Mouse (Mus musculus) midbrain, embryonic 14.5 days (tissue): ENCODE results near the gene Plekha6. TPM values are rescaled to one million over a fixed set of nuclear protein-coding genes. Genes with fewer than 3 reads are reported as not detected.
A peak's percentile ranks its signal among the peaks of the same experiment; 100 is the strongest.

Experiments
- ATAC-seq: fragments of 200-750 bp; cut with Nextera tagmentation; 2 replicates; pipeline ENCODE4 v1.8.0; 2017; ENCODE audit warnings: moderate number of reproducible peaks, moderate library complexity; ENCODE audit not compliant: low FRiP score, low TSS enrichment
- DNase-seq: peaks from one replicate; pipeline ENCODE4 v3.0.0-alpha.2; 2015
- H3K27ac ChIP-seq: fragments of 300-500 bp; sonication (generic); replicated peaks from 2 replicates; pipeline ENCODE4 v1.5.1; 2014; ENCODE audit warnings: mild to moderate bottlenecking, low read depth, low read length, moderate library complexity
- H3K27me3 ChIP-seq: fragments of 300-500 bp; sonication (generic); 2 replicates; pipeline ENCODE4 v1.6.1; 2014; ENCODE audit warnings: low read length, control low read depth, mixed read lengths; ENCODE audit not compliant: control insufficient read depth, insufficient read depth
- H3K36me3 ChIP-seq: fragments of 300-500 bp; sonication (generic); 2 replicates; pipeline ENCODE4 v1.6.1; 2014; ENCODE audit warnings: low read length, control low read depth; ENCODE audit not compliant: control insufficient read depth, insufficient read depth
- H3K4me1 ChIP-seq: fragments of 300-500 bp; sonication (generic); 2 replicates; pipeline ENCODE4 v1.6.1; 2014; ENCODE audit warnings: mild to moderate bottlenecking, antibody characterized with exemption, low read length, control low read depth; ENCODE audit not compliant: control insufficient read depth, insufficient read depth
- H3K4me2 ChIP-seq: fragments of 300-500 bp; sonication (generic); 2 replicates; pipeline ENCODE4 v1.6.1; 2014; ENCODE audit warnings: mild to moderate bottlenecking, low read length, moderate library complexity
- H3K4me3 ChIP-seq: fragments of 300-500 bp; sonication (generic); replicated peaks from 2 replicates; pipeline ENCODE4 v1.5.1; 2014; ENCODE audit warnings: low read depth, low read length
- H3K9ac ChIP-seq: fragments of 300-500 bp; sonication (generic); replicated peaks from 2 replicates; pipeline ENCODE4 v1.6.1; 2014; ENCODE audit warnings: mild to moderate bottlenecking, low read length, moderate library complexity
- H3K9me3 ChIP-seq: fragments of 300-500 bp; sonication (generic); 2 replicates; pipeline ENCODE4 v1.6.1; 2016; ENCODE audit warnings: low read length, control low read depth, mixed read lengths; ENCODE audit not compliant: control insufficient read depth
- WGBS: fragments of 180-500 bp; shearing (Covaris S2); extraction: QIAGEN DNeasy Blood & Tissue Kit; methylation state at CpG from one replicate; pipeline ENCODE4 v1.1.7; 2014; 5-methylcytosine and 5-hydroxymethylcytosine counted together
- polyA plus RNA-seq: library from polyadenylated mRNA; unstranded; fragments of >200 nt; fragmentation: Nextera tagmentation; extraction: Ambion mirVana; gene quantifications from 2 replicates; pipeline ENCODE4 v1.2.1, GENCODE M21; 2014

Gene Plekha6
- polyA plus RNA-seq, 1 experiment from 2014 or later = 25.4 TPM

DNA sequence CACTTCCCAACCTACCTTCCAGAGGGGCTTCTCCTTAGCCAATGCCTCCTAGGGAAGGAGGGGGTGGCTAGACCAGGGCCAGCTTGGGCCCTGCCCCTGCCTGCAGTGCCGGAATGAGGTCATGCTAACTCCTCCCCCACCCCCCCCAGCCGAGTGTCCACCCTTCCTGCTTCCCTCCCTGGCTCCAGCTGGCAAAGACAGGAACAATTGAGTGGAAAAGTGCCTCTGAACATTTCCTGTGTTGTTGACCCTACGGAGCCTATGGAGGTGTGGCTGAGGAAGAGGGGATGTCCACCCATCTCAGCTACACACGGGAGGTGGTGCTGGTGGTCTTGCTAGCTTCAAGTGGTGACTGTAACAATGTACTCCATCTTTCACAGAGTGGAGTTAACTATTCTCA lies 37.5 kb downstream of the Plekha6 start:
- Histone ChIP-seq H3K27me3 (no peaks in the 10 kb centered on the region), H3K4me1 (peaks cover 39% of the 10 kb centered on the region), H3K27ac (no peak overlapping the region), H3K4me2 (no peak overlapping the region), H3K4me3 (no peak overlapping the region), H3K36me3 (no peaks in the 10 kb centered on the region), H3K9ac (no peak overlapping the region), H3K9me3 (no peaks in the 10 kb centered on the region)
- DNase-seq (no peak), ATAC-seq (no peak)
- WGBS = 57% methylated on average over 4 of the region's 4 CpGs

DNA sequence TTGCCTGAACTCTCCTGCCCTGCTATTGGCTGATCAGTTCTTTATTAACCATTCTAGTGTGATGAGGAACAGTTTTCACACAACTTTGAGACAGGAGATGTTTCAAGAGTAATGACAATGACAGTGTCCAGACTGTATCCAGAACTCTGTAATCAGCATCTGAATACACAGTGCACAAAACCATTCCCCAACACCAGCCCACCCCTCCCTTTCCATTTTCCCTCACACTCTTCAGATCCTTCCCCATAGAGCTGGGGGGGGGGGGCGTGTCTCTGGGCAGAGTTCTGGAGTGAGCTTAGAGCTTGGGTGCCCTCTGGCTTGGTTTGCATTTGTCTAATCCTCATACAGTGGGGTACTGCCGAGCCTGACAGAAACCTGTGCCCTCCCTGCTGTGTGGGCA lies 39.7 kb downstream of the Plekha6 start:
- no peaks in the 10 kb centered on the region for H3K9me3 ChIP-seq
- 33% methylated on average over 2 of the region's 2 CpGs for WGBS
- no peak overlapping the region for H3K4me2 ChIP-seq
- no peak overlapping the region for H3K4me3 ChIP-seq
- H3K4me1 ChIP-seq = peaks cover 36% of the 10 kb centered on the region
- DNase-seq (no peak), ATAC-seq (no peak)
- no peak overlapping the region for H3K9ac ChIP-seq
- H3K36me3 ChIP-seq = no peaks in the 10 kb centered on the region
- no peaks in the 10 kb centered on the region for H3K27me3 ChIP-seq
- peak overlapping the region; percentile 21; the same call in 1 of the 2 replicates for H3K27ac ChIP-seq

DNA sequence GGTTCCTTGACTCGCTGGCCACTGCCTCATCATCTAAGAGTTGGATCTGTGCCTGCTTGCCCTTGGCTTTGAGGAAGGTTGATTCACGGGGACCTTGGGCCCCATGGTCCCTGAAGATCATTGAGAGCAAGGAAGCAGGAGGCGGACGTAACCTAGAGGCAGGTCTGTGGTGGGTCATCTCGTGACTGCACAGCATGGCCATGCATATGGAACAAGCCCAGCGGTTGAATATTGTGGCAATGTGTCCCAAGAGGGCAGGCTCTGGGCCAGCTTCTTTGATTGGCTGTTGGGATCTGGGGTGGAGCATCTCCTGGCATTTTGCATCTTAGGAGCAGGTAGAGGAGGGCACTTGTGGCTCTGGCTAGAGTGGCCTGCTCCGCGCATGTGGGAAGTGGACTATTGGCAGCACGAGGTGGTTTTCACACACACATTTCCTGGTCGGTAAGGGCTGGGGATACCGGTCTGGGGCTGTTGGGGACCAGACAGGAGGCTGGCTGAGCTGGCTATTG lies 40.4 kb downstream of the Plekha6 start:
- H3K27ac ChIP-seq = no peak overlapping the region; the same call in 1 of the 2 replicates
- no peaks in the 10 kb centered on the region for H3K36me3 ChIP-seq
- 57% methylated on average over 11 of the region's 11 CpGs for WGBS
- ATAC-seq (no peak), DNase-seq (no peak)
- no peak overlapping the region for H3K4me2 ChIP-seq
- H3K9me3 ChIP-seq = no peaks in the 10 kb centered on the region
- no peaks in the 10 kb centered on the region for H3K27me3 ChIP-seq
- H3K4me1 ChIP-seq = peaks cover 35% of the 10 kb centered on the region
- no peak overlapping the region for H3K4me3 ChIP-seq
- no peak overlapping the region for H3K9ac ChIP-seq

DNA sequence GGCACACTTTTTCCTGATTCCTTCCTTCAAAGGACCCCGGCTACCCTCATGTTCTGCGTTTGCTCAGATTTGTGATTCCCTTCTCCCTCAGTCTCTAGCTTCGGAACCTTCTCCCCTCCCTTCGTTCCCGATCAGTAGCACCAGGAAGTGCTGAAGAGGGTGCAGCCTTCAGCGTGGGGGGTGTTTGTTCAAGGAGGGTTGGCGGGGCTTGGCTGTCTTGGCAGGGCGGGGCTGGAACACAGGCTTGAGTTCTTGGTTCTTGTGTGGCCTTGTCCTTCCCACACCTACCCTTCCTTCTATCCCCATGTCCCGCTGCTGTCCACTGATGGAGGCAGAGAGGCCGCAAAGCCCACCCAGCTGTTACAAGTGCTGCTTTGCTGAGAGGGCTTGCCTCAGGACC lies 41.0 kb downstream of the Plekha6 start:
- Histone ChIP-seq H3K4me2 (no peak overlapping the region), H3K36me3 (no peaks in the 10 kb centered on the region), H3K27ac (no peak overlapping the region), H3K9ac (no peak overlapping the region), H3K9me3 (no peaks in the 10 kb centered on the region), H3K4me3 (no peak overlapping the region), H3K4me1 (peaks cover 35% of the 10 kb centered on the region), H3K27me3 (no peaks in the 10 kb centered on the region)
- WGBS = 82% methylated on average over 10 of the region's 10 CpGs
- DNase-seq (no peak), ATAC-seq (no peak)

DNA sequence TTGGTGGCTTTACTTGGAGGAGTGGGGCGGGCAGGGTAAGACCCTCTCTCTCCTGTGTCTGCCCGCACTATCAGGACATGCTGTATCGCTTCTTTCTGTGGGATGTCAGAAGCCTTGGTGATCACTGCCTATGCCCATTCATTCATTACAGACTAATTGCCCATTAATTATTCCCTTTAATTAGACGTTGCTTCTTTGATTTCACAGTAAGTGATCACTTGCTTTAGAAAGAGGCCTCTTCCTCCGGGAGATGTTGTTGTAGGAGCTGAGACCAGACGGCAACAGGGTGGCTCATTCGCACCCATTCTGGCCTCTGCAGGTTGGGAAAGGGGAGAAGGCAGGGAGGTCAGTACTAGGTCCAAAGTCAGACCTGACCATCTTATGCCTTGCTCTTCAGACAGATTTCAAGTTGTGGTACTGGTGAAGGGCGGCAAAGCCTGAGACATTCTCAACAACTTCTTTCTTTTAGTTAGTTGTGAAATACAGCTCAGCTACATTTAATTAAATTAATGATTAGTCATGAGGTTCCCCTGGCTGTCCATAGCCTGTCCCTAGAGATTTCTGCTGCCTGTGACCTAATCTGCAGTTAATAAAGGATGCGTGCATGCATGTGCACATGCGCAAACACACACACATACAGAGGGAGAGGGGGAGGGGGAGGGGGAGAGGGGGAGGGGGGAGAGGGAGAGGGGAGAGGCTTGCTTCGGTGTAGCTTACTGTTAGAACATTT lies 44.2 kb downstream of the Plekha6 start:
- peaks cover 38% of the 10 kb centered on the region for H3K4me1 ChIP-seq

DNA sequence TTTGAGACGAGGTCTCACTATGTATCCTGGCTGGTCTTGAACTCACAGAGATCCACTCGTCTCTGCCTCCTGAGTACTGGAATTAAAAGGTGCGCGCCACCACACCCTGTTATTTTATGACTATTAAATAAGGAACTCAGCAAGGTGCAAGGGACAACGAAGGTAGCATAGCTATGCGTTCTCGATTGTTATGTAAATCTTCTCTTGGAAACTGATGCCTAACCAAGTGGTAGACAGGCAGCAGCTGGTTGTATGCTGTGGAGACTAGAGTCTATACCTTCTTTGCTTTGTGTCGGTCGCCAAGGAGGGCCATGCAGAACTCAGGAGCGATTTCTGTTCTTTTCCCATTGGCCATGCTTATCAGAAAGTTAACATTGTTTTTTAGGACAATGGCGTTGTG lies 45.0 kb downstream of the Plekha6 start:
- Histone ChIP-seq H3K4me3 (no peak overlapping the region), H3K9me3 (no peaks in the 10 kb centered on the region), H3K27ac (peak overlapping the region; percentile 78), H3K27me3 (no peaks in the 10 kb centered on the region), H3K9ac (peak overlapping the region; percentile 4; the same call in 1 of the 2 replicates), H3K36me3 (no peaks in the 10 kb centered on the region), H3K4me2 (no peak overlapping the region), H3K4me1 (peaks cover 31% of the 10 kb centered on the region)
- ATAC-seq = no peak
- DNase-seq = no peak
- 63% methylated on average over 11 of the region's 11 CpGs for WGBS

More for the DNA sequence above, 44.2 kb downstream of the Plekha6 start:
- DNase-seq (no peak), ATAC-seq (no peak)
- Histone ChIP-seq H3K36me3 (no peaks in the 10 kb centered on the region), H3K27ac (no peak overlapping the region; the same call in 1 of the 2 replicates), H3K4me3 (no peak overlapping the region), H3K9ac (no peak overlapping the region), H3K9me3 (no peaks in the 10 kb centered on the region), H3K4me2 (no peak overlapping the region), H3K27me3 (no peaks in the 10 kb centered on the region)
- 56% methylated on average over 10 of the region's 11 CpGs for WGBS

DNA sequence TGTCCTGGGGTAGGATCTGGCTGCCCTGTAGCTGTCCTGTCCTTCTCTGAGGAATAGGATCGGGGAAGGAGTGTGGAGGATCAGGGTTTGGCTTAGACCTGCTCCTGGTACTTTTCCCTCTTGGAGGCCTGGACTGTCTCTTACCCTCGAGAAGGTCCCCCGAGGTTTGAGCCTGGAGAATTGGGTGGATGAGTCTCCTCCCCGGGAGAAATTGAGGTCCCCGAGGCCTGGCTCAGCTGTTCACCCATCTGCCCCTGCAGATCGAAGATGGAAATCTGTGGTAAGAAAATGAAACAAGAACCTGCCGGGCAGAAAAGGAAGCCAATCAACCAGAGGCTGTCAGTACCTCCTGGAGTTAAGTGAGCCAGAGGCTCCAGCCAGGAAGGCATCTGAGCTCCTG lies 45.5 kb downstream of the Plekha6 start:
- peak overlapping the region; percentile 4; the same call in 1 of the 2 replicates for H3K9ac ChIP-seq
- ATAC-seq (no peak), DNase-seq (no peak)
- WGBS = 26% methylated on average over 7 of the region's 7 CpGs
- peak overlapping the region; percentile 78 for H3K27ac ChIP-seq
- peaks cover 26% of the 10 kb centered on the region for H3K4me1 ChIP-seq
- H3K27me3 ChIP-seq = no peaks in the 10 kb centered on the region
- no peak overlapping the region for H3K4me3 ChIP-seq
- peak overlapping the region; percentile 13 for H3K4me2 ChIP-seq
- no peaks in the 10 kb centered on the region for H3K9me3 ChIP-seq
- H3K36me3 ChIP-seq = no peaks in the 10 kb centered on the region

DNA sequence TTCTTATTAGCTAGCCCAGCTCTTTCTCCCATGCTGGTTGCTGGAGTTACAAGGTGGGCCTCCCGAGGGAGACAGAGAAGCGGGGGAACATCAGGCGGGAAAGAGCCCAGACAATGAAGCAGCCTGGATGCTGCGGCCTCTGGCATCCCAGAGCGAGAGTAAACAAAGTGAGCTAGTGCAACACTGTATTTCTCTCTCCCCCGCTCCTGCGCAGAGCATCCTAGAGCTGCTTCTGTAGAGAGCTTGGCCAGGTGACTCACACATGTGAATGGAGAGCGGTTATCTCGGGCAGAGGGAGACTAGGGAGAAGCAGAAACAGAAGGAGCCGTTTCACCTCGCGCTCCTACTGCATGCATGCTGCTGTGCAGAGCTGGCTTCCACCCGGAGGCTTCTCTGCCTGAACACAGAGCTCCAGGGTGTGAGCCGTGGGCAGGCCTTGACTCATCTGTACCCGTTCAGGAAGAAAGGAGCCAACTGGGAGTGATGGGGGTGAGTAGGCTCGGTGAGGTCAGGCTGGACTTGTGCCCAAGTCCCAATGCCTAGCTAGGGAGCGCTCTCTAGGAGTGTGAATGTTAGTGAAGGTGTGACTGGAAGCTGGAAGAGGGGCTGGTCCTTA lies 46.0 kb downstream of the Plekha6 start:
- DNase-seq (peak; percentile 66), ATAC-seq (no peak)
- H3K4me1 ChIP-seq = peaks cover 26% of the 10 kb centered on the region
- H3K4me2 ChIP-seq = peak overlapping the region; percentile 13
- peak overlapping the region; percentile 4; the same call in 1 of the 2 replicates for H3K9ac ChIP-seq
- H3K27me3 ChIP-seq = no peaks in the 10 kb centered on the region
- H3K4me3 ChIP-seq = no peak overlapping the region
- no peaks in the 10 kb centered on the region for H3K9me3 ChIP-seq
- 23% methylated on average over 17 of the region's 17 CpGs for WGBS
- H3K36me3 ChIP-seq = no peaks in the 10 kb centered on the region
- peak overlapping the region; percentile 78 for H3K27ac ChIP-seq
